Comparison of ENCODE assay signal across 9 mouse cellular contexts in genomic region chr10:42950252-42950751, GRCm38 (mm10).
DNase-seq lines count a peak whose midpoint lies in the region; ATAC-seq and TF ChIP-seq lines count a peak whose summit lies in the region.
"Had no signal": no experiment of that assay in that cellular context is flagged by ENCODE, and none has a peak within 500 bp of the region (broad histone marks: within the 10 kb centered on the region; RNA-seq: fewer than 3 reads in every experiment).

No protein-coding gene starts in this region.

- H3K9me3 ChIP-seq in kidney, embryonic 14.5 days (ENCODE audit: control insufficient read depth, low read length) = no peaks in the 10 kb centered on the region
- H3K9me3 ChIP-seq in forebrain, embryonic 12.5 days = no peaks in the 10 kb centered on the region
- no peaks in the 10 kb centered on the region for H3K9me3 ChIP-seq in neural tube, embryonic 11.5 days (ENCODE audit: control insufficient read depth, low read length)

- no peak overlapping the region for H3K9ac ChIP-seq in kidney, embryonic 14.5 days (ENCODE audit: low read depth, low read length)
- no peak overlapping the region for H3K9ac ChIP-seq in forebrain, embryonic 12.5 days
- no peak overlapping the region for H3K9ac ChIP-seq in neural tube, embryonic 11.5 days (ENCODE audit: low read length)

- H3K4me2 ChIP-seq in kidney, embryonic 14.5 days (replicated peaks; ENCODE audit: low read depth, low read length) = peak overlapping the region; percentile 38
- H3K4me2 ChIP-seq in forebrain, embryonic 12.5 days = peak overlapping the region; percentile 42
- H3K4me2 ChIP-seq in neural tube, embryonic 11.5 days (ENCODE audit: low read depth) = peak overlapping the region; percentile 17; the same call in 1 of the 2 replicates

- TF ChIP-seq CTCF in left cerebral cortex, adult 2 months (IDR thresholded peaks at IDR 0.05) = no peak

- under 1% methylated on average over 6 of the region's 8 CpGs for whole genome bisulfite sequencing in kidney, embryonic 14.5 days
- WGBS in forebrain, embryonic 12.5 days = 4% methylated on average over 5 of the region's 8 CpGs
- 3% methylated on average over 7 of the region's 8 CpGs for WGBS in neural tube, embryonic 11.5 days

- no peak overlapping the region for H3K4me3 ChIP-seq in kidney, embryonic 14.5 days (ENCODE audit: low read length)
- peak overlapping the region; percentile 17; the same call in 1 of the 2 replicates for H3K4me3 ChIP-seq in forebrain, embryonic 12.5 days (replicated peaks)
- H3K4me3 ChIP-seq in neural tube, embryonic 11.5 days (ENCODE audit: low read depth, low read length) = no peak overlapping the region; the same call in 1 of the 2 replicates
- no peak overlapping the region for H3K4me3 ChIP-seq in left cerebral cortex, adult 2 months

- no peak overlapping the region; the same call in 1 of the 2 replicates for H3K27ac ChIP-seq in kidney, embryonic 14.5 days (ENCODE audit: low read depth, low read length)
- no peak overlapping the region for H3K27ac ChIP-seq in forebrain, embryonic 12.5 days
- H3K27ac ChIP-seq in neural tube, embryonic 11.5 days (ENCODE audit: low read depth, low read length) = peak overlapping the region; percentile 36; the same call in 1 of the 2 replicates
- no peak overlapping the region for H3K27ac ChIP-seq in left cerebral cortex, adult 2 months
- H3K27ac ChIP-seq: macrophage had no signal

- peaks cover 14% of the 10 kb centered on the region for H3K4me1 ChIP-seq in kidney, embryonic 14.5 days (ENCODE audit: control insufficient read depth, insufficient read depth, low read length)
- H3K4me1 ChIP-seq in forebrain, embryonic 12.5 days = peaks cover 26% of the 10 kb centered on the region
- H3K4me1 ChIP-seq in neural tube, embryonic 11.5 days (ENCODE audit: control insufficient read depth, insufficient read depth, low read length) = peaks cover 12% of the 10 kb centered on the region; the same call in 1 of the 2 replicates

- 0 out of 2 replicates have a peak, but pooled peaks cover under 1% of the 10 kb centered on the region for H3K27me3 ChIP-seq in kidney, embryonic 14.5 days (ENCODE audit: control insufficient read depth, insufficient read depth, low read length)
- peaks cover 8% of the 10 kb centered on the region for H3K27me3 ChIP-seq in forebrain, embryonic 12.5 days
- H3K27me3 ChIP-seq in neural tube, embryonic 11.5 days (ENCODE audit: control insufficient read depth, insufficient read depth, low read length) = no peaks in the 10 kb centered on the region

- intact Hi-C loops in left cerebral cortex, adult 2 months (cut with DNase I) = loop anchor here (10.0 kb wide), 1 partner anchor 434 kb away; no protein-coding TSS in a partner anchor
- intact Hi-C loops in left cerebral cortex, postnatal 4 days (cut with DNase I) = no loop called here

- ATAC-seq in kidney, embryonic 14.5 days (ENCODE audit: low FRiP score, low TSS enrichment) = peak; percentile 89
- peak; percentile 75 for ATAC-seq in forebrain, embryonic 12.5 days (ENCODE audit: low FRiP score)
- ATAC-seq in neural tube, embryonic 11.5 days (ENCODE audit: insufficient read depth, low FRiP score, low TSS enrichment) = peak; percentile 72

- DNase-seq in kidney, adult 18-20 months = no peak
- DNase-seq in kidney, postnatal 4 days = peak; percentile 63 to 74
- DNase-seq in neural tube, embryonic 11.5 days (ENCODE audit: low spot score) = peak; percentile 64
- DNase-seq in left cerebral cortex, adult 2 months (ENCODE audit: extremely low spot score in 1 of 2, low spot score in 2 of 2) = no peak
- no peak for DNase-seq in left cerebral cortex, postnatal 4 days
- no peak for DNase-seq in thymus, postnatal 4 days

- H3K36me3 ChIP-seq in kidney, embryonic 14.5 days (ENCODE audit: control insufficient read depth, insufficient read depth, low read length) = no peaks in the 10 kb centered on the region
- no peaks in the 10 kb centered on the region for H3K36me3 ChIP-seq in forebrain, embryonic 12.5 days (replicated peaks)
- no peaks in the 10 kb centered on the region for H3K36me3 ChIP-seq in neural tube, embryonic 11.5 days (ENCODE audit: control insufficient read depth, insufficient read depth, low read length)

Comparison
In these comparisons a context has a peak if more than half of its experiments do, and no peak if none do; other contexts are left out.
1. DNase-seq: peak in kidney, postnatal 4 days (2 of 2) and neural tube, embryonic 11.5 days (single experiment); none in kidney, adult 18-20 months (single experiment), left cerebral cortex, adult 2 months (0 of 2), left cerebral cortex, postnatal 4 days (single experiment) and thymus, postnatal 4 days (single experiment).
2. Peak in every context shown above with its lines, with median percentiles within 50 percentile points of each other: ATAC-seq and H3K4me2 ChIP-seq.